Mouse (Mus musculus): ENCODE results near the gene Sh2b3.
A peak's percentile ranks its signal among the peaks of the same experiment; 100 is the strongest.

- TF ChIP-seq CTCF (IDR thresholded peaks at IDR 0.05; ENCODE audit: low read depth, low read length) (peak; percentile 93), GATA1 (IDR thresholded peaks at IDR 0.05; ENCODE audit: borderline replicate concordance, low read length) (no peak), TAL1 (conservative IDR thresholded peaks at IDR 0.05; ENCODE audit: low read depth, low read length) (no peak)
Measured at GRCm38 (mm10) chr5:121842665-121843118, 5.2 kb upstream of the Sh2b3 start.
